Mouse (Mus musculus) testis, adult 2 months (tissue): ENCODE measurements around the gene Slc30a1. TPM values are rescaled to one million over a fixed set of nuclear protein-coding genes. Genes with fewer than 3 reads are reported as not detected.
A peak's percentile ranks its signal among the peaks of the same experiment; 100 is the strongest.

Experiments
- H3K27ac ChIP-seq: fragments of 200-500 bp; 2 replicates; pipeline ENCODE4 v1.5.1; 2012; ENCODE audit warnings: low read depth, low read length; ENCODE audit not compliant: control insufficient read depth, insufficient read depth
- H3K27me3 ChIP-seq: fragments of 200-500 bp; 2 replicates; pipeline ENCODE4 v1.6.1; 2012; ENCODE audit warnings: mild to moderate bottlenecking, low read length, moderate library complexity; ENCODE audit not compliant: control insufficient read depth, insufficient read depth
- H3K36me3 ChIP-seq: fragments of 200-500 bp; 2 replicates; pipeline ENCODE4 v1.6.1; 2012; ENCODE audit warnings: mild to moderate bottlenecking, low read length; ENCODE audit not compliant: control insufficient read depth, insufficient read depth
- H3K4me1 ChIP-seq: fragments of 200-500 bp; 2 replicates; pipeline ENCODE4 v1.6.1; 2012; ENCODE audit warnings: low read length; ENCODE audit not compliant: control insufficient read depth, insufficient read depth
- H3K4me3 ChIP-seq: fragments of 200-500 bp; 2 replicates; pipeline ENCODE4 v1.5.1; 2012; ENCODE audit warnings: low read depth, mild to moderate bottlenecking, low read length, moderate library complexity, mixed read lengths; ENCODE audit not compliant: control insufficient read depth
- CTCF ChIP-seq: fragments of 200-500 bp; IDR thresholded peaks from 2 replicates; pipeline ENCODE4 v1.5.1; 2012; ENCODE audit warnings: low read depth, mild to moderate bottlenecking, inconsistent platforms, low read length, moderate library complexity; ENCODE audit not compliant: control insufficient read depth, insufficient read depth, insufficient replicate concordance
- POLR2A ChIP-seq: fragments of 200-500 bp; IDR thresholded peaks from 2 replicates; pipeline ENCODE4 v1.6.1; 2012; ENCODE audit warnings: low read depth, mild to moderate bottlenecking, inconsistent platforms, low read length, moderate library complexity; ENCODE audit not compliant: control insufficient read depth
- polyA plus RNA-seq: library from polyadenylated mRNA; depleted of rRNA; stranded (reverse); fragments of >200 nt; gene quantifications from 2 replicates; pipeline ENCODE4 v1.2.3, GENCODE M21; 2012

Gene Slc30a1
- polyA plus RNA-seq, 1 experiment: 17.8 TPM

GRCm38 (mm10) chr1:191864551-191865027 is 42.0 kb upstream of the Slc30a1 start:
- no peaks in the 10 kb centered on the region for H3K27me3 ChIP-seq
- H3K4me3 ChIP-seq: no peak overlapping the region
- H3K27ac ChIP-seq: peak overlapping the region; percentile 7; the same call in 1 of the 2 replicates
- TF ChIP-seq POLR2A: no peak
- TF ChIP-seq CTCF: no peak
- H3K36me3 ChIP-seq: no peaks in the 10 kb centered on the region
- H3K4me1 ChIP-seq: no peaks in the 10 kb centered on the region; the same call in 1 of the 2 replicates

DNA sequence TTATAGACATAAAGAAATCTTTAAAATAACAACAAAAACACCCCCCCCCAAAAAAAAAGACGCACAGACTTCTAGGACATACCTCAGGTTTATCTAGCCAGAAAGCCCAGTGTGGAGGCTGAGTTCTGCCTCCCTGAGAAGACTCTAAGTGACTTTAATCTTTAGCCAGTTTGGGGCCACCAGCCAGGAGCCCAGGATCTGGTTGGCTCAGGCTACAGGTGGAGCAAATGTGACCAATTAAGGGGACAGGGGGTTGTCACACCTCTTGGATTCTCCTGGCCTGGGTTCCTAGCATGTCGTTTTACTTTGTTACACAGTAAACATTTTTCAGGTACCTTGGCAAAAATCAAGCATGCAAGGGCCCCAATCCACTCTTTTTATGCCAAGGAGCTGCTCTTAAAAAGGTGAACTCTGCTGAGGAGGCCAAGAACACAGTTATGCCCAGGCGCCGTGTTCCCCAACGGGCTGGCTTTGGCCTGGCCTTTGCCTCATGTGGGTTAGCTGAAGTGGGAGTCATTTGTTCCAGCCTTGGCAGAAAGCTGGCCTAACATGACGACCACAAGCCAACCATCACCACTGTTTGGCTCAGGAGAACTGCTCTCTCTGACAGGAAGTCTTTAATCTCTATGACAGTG is 34.4 kb upstream of the Slc30a1 start:
- TF ChIP-seq POLR2A (no peak), CTCF (no peak)
- no peaks in the 10 kb centered on the region for H3K27me3 ChIP-seq
- no peaks in the 10 kb centered on the region for H3K36me3 ChIP-seq
- H3K4me1 ChIP-seq: no peaks in the 10 kb centered on the region
- no peak overlapping the region for H3K27ac ChIP-seq
- no peak overlapping the region for H3K4me3 ChIP-seq

- Histone ChIP-seq H3K4me1 (no peaks in the 10 kb centered on the region), H3K4me3 (no peak overlapping the region), H3K36me3 (no peaks in the 10 kb centered on the region), H3K27ac (no peak overlapping the region), H3K27me3 (no peaks in the 10 kb centered on the region)
- no peak for TF ChIP-seq POLR2A
- no peak for TF ChIP-seq CTCF
Observed at GRCm38 (mm10) chr1:191875006-191875405, 31.6 kb upstream of the Slc30a1 start.

DNA sequence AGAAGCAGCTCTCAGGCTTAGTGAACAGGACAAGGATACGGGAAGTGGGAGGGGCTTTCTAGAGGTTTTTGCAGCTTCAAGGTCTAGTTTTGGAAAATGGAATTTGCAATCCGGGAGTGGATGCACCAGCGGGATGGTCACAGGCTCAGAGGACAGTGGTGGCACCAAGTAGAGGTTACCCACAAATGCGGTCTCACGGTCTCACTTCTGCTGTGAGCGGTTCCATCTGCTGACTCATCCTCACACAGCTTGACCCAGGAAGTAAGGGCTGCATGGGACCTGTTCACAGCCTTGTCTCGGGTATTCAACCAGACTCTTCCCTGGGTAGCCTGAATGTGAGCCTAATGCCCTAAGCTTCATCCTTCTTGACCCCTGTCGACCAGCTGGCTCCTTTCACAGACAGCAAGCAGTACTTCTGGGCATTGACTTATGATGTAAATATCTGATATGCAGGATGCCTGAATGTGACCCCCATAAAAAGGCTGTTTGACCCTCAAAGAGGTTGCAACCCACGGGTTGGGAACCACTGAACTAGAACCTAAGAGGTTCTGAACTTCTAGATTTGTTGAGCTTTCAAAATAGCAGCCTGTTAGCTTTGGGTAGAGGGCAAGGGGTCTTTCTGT is 30.8 kb upstream of the Slc30a1 start:
- no peaks in the 10 kb centered on the region for H3K27me3 ChIP-seq
- TF ChIP-seq CTCF (no peak), POLR2A (no peak)
- no peaks in the 10 kb centered on the region for H3K36me3 ChIP-seq
- H3K4me1 ChIP-seq: no peaks in the 10 kb centered on the region
- no peak overlapping the region for H3K4me3 ChIP-seq
- no peak overlapping the region for H3K27ac ChIP-seq

DNA sequence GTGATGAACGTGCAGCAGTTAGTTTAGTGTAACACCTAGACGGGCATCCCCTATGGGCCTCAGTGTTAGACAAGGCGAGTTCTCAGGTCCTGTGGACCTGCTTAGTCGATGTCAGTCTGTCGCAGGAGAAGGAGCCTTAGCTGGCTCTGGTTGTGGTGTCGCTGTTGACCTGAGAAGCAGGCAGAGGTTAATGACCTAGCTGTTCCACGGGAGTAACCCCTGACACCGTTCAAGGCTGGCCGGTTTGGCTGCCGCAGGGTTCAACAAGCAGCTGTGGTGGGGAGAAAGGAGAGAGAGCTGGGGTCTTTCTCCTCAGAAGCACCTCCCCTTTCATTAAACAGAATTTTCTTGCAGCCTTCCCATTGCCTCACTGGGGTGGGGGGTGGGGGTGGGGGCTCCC is 28.9 kb upstream of the Slc30a1 start:
- Histone ChIP-seq H3K4me3 (no peak overlapping the region), H3K4me1 (no peaks in the 10 kb centered on the region), H3K27me3 (no peaks in the 10 kb centered on the region), H3K36me3 (no peaks in the 10 kb centered on the region), H3K27ac (no peak overlapping the region)
- no peak for TF ChIP-seq CTCF
- no peak for TF ChIP-seq POLR2A

DNA sequence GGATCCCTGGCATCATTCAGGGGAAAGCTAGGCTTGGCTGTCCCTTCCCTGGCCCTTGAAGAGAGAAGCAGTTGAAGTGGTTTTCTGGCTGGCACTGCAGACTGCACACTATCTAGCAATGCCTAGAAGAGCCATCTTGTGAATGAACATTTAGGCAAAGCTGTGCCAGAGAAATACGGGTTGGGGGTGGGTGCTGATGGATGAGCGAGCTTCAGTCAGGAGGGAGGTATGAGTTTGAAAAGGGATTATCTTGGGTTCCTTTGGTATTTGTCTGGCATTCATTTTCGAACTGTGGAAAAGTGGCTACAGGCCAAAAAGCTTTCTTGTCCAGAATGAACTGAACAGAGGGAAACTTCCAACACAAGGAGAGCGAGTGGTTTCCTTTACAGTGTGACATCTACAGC is 28.0 kb upstream of the Slc30a1 start:
- Histone ChIP-seq H3K27ac (no peak overlapping the region), H3K4me3 (no peak overlapping the region), H3K27me3 (no peaks in the 10 kb centered on the region), H3K4me1 (no peaks in the 10 kb centered on the region), H3K36me3 (no peaks in the 10 kb centered on the region)
- no peak for TF ChIP-seq POLR2A
- TF ChIP-seq CTCF: no peak

- no peak overlapping the region for H3K27ac ChIP-seq
- no peaks in the 10 kb centered on the region for H3K27me3 ChIP-seq
- no peaks in the 10 kb centered on the region for H3K36me3 ChIP-seq
- TF ChIP-seq CTCF: no peak
- TF ChIP-seq POLR2A: no peak
- no peak overlapping the region for H3K4me3 ChIP-seq
- H3K4me1 ChIP-seq: no peaks in the 10 kb centered on the region
Observed at GRCm38 (mm10) chr1:191880247-191880646, 26.3 kb upstream of the Slc30a1 start.
